Mouse (Mus musculus) small intestine, adult 2 months (tissue): ENCODE measurements at regions not wholly inside any gene's neighbourhood (a gene's known extent, or its start where the extent isn't known, plus 50 kb on each side); places are given as distances from the start of the nearest gene placed in this dataset.

Experiments used
- CTCF ChIP-seq: fragments of 200-500 bp; IDR thresholded peaks from 2 replicates; pipeline ENCODE4 v1.5.1; 2012; ENCODE audit warnings: low read depth, mild to moderate bottlenecking, control low read depth, inconsistent platforms, low read length, moderate library complexity, mixed read lengths; ENCODE audit not compliant: insufficient replicate concordance, insufficient read length; ENCODE audit errors: extremely low read depth
- POLR2A ChIP-seq: fragments of 200-500 bp; IDR thresholded peaks from 2 replicates; pipeline ENCODE4 v1.6.1; 2012; ENCODE audit warnings: low read depth, mild to moderate bottlenecking, control low read depth, inconsistent platforms, low read length, moderate library complexity

- TF ChIP-seq CTCF (no peak), POLR2A (no peak)
These were observed 858.5 kb downstream of the Zfp704 start for GRCm38 (mm10) chr3:8751356-8751755.
